Mouse (Mus musculus): Measurements from ENCODE around the gene Agap3. TPM values are rescaled to one million over a fixed set of nuclear protein-coding genes. Genes with fewer than 3 reads are reported as not detected.

The Agap3 gene
- polyA plus RNA-seq, 1 experiment from 2014 or later = 45.1 TPM

DNA sequence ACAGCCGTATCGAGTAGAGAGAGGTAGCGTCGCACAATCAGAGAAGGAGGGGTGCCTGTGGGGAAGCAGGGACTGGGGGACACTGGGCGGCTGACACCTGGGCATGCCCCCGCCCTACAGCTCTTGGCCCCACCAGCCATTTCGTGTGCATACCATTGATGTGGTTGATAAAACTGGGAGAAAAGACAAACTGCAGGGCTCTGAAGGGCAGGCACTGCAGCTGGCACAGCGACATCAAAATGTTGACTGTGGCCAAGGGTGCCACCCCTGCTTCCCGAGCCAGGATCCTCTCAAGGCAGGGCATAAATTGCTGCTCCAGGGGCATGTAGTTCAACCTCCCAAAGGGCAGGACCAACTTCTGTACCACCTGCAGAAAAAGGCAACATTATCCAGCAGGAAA lies 9.9 kb upstream of the Agap3 start:
- DNase-seq (ENCODE audit: low spot score) = no peak
- Histone ChIP-seq H3K27ac (replicated peaks; ENCODE audit: low read depth, low read length) (no peak overlapping the region), H3K4me3 (ENCODE audit: low read depth, low read length) (no peak overlapping the region), H3K9ac (replicated peaks; ENCODE audit: low read length) (no peak overlapping the region), H3K27me3 (ENCODE audit: control insufficient read depth, insufficient read depth, low read length) (no peaks in the 10 kb centered on the region), H3K4me1 (ENCODE audit: control insufficient read depth, insufficient read depth, low read length) (peaks cover 4% of the 10 kb centered on the region), H3K36me3 (replicated peaks; ENCODE audit: control insufficient read depth, insufficient read depth, low read depth, low read length) (peaks cover 8% of the 10 kb centered on the region), H3K4me2 (ENCODE audit: low read depth, low read length) (no peak overlapping the region), H3K9me3 (replicated peaks; ENCODE audit: control insufficient read depth, low read length) (no peaks in the 10 kb centered on the region)
- no peak for ATAC-seq (replicated peaks; ENCODE audit: insufficient number of reproducible peaks, low FRiP score, low TSS enrichment, low read depth)
- 91% methylated on average over 9 of the region's 9 CpGs for WGBS

DNA sequence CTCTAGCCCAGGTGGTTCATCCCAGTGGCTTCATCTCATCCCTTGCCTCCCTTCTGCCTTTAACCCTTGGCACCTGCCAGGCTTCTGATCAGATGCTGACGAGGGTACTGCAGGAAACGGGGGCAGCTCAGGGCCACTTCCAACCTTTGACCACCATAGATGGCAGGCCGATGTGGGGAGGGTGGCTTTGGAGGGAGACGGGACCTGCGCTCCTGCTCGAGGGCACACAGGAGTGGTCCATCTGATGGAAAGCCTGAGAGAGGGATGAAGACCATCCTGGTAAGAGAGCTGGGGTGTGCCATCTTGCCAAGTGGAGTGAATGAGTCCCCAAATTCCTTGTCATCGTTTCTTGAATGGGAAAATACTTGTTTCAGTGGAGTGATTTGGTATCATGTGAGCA lies 8.8 kb upstream of the Agap3 start:
- H3K4me1 ChIP-seq (ENCODE audit: control insufficient read depth, insufficient read depth, low read length) = peaks cover 4% of the 10 kb centered on the region
- H3K36me3 ChIP-seq (replicated peaks; ENCODE audit: control insufficient read depth, insufficient read depth, low read depth, low read length) = peaks cover 8% of the 10 kb centered on the region
- 92% methylated on average over 7 of the region's 7 CpGs for WGBS
- H3K4me3 ChIP-seq (ENCODE audit: low read depth, low read length) = no peak overlapping the region
- ATAC-seq (replicated peaks; ENCODE audit: insufficient number of reproducible peaks, low FRiP score, low TSS enrichment, low read depth) = no peak
- no peak for DNase-seq (ENCODE audit: low spot score)
- no peak overlapping the region for H3K27ac ChIP-seq (replicated peaks; ENCODE audit: low read depth, low read length)
- H3K4me2 ChIP-seq (ENCODE audit: low read depth, low read length) = no peak overlapping the region
- H3K9ac ChIP-seq (replicated peaks; ENCODE audit: low read length) = no peak overlapping the region
- H3K9me3 ChIP-seq (replicated peaks; ENCODE audit: control insufficient read depth, low read length) = no peaks in the 10 kb centered on the region
- H3K27me3 ChIP-seq (ENCODE audit: control insufficient read depth, insufficient read depth, low read length) = no peaks in the 10 kb centered on the region

DNA sequence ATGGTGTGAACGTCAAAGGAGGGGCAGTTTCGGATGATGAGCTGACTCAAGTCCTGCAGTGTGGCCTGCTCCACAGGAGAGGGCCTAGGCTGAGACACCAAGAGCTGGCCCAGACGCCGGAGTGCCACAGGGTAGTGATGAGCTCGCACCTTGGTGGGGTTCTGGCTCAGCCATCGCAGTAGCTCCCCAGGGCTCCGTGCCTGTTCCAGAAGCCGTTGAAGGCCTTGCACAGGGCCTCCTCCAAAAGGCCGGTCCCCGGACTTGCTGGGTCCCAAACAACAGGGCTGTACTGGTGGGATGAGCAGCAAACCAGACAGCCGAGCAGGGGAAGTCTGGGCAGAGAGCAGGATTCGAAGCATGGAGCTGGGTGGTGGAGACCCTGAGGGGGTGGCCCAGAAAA lies 8.1 kb upstream of the Agap3 start:
- H3K9me3 ChIP-seq (replicated peaks; ENCODE audit: control insufficient read depth, low read length) = no peaks in the 10 kb centered on the region
- 82% methylated on average over 12 of the region's 12 CpGs for WGBS
- H3K4me3 ChIP-seq (ENCODE audit: low read depth, low read length) = peak overlapping the region; percentile 96
- H3K4me1 ChIP-seq (ENCODE audit: control insufficient read depth, insufficient read depth, low read length) = peaks cover 4% of the 10 kb centered on the region
- H3K27ac ChIP-seq (replicated peaks; ENCODE audit: low read depth, low read length) = no peak overlapping the region
- H3K36me3 ChIP-seq (replicated peaks; ENCODE audit: control insufficient read depth, insufficient read depth, low read depth, low read length) = peaks cover 8% of the 10 kb centered on the region
- no peaks in the 10 kb centered on the region for H3K27me3 ChIP-seq (ENCODE audit: control insufficient read depth, insufficient read depth, low read length)
- peak overlapping the region; percentile 92 for H3K4me2 ChIP-seq (ENCODE audit: low read depth, low read length)
- no peak for DNase-seq (ENCODE audit: low spot score)
- peak overlapping the region; percentile 95 for H3K9ac ChIP-seq (replicated peaks; ENCODE audit: low read length)
- ATAC-seq (replicated peaks; ENCODE audit: insufficient number of reproducible peaks, low FRiP score, low TSS enrichment, low read depth) = no peak

DNA sequence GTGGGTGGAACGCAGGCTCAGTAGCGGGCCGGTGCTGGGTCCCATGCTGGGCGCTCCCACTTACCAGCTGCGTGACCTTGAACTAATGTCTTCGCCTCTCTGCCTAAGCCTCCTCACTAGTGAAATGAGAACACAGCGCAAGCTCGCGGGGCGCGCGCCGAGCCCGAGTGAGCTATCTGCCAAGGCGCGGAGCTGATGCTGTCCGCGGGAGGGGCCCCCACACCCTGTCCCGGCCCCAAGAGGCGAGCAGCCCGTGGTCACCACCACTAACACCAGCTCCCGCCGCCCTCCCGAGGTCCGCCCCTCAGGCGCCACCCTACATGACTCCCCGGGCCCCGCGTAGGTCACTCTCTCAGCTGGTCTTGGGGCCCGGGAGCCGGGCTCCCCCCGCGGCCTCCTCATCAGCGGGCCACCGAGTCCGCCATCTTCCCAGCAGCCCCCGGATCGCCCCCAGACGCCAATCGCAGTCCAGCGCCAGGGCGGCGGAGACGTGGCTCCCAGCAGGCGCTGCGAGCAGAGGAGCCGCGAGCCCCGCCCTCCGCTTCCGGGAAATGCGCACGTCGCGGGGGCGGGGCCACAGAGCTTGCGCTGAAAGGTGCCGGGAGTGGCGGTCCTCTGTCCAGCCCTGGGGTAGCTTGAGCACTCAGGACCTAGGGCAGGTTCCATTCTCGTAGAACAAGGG lies 7.1 kb upstream of the Agap3 start, which contains the start of gene Fastk:
Gene Fastk (minus strand): TSS at position 542 of the 682 bp plus-strand sequence.
- under 1% methylated on average over 54 of the region's 60 CpGs for WGBS
- Histone ChIP-seq H3K27me3 (ENCODE audit: control insufficient read depth, insufficient read depth, low read length) (no peaks in the 10 kb centered on the region), H3K36me3 (replicated peaks; ENCODE audit: control insufficient read depth, insufficient read depth, low read depth, low read length) (peaks cover 5% of the 10 kb centered on the region), H3K4me2 (ENCODE audit: low read depth, low read length) (peak within 1 kb of the TSS; percentile 92), H3K27ac (replicated peaks; ENCODE audit: low read depth, low read length) (peak within 1 kb of the TSS; percentile 81), H3K9ac (replicated peaks; ENCODE audit: low read length) (peak within 1 kb of the TSS; percentile 95), H3K4me3 (ENCODE audit: low read depth, low read length) (peak within 1 kb of the TSS; percentile 96), H3K4me1 (ENCODE audit: control insufficient read depth, insufficient read depth, low read length) (peaks cover 4% of the 10 kb centered on the region), H3K9me3 (replicated peaks; ENCODE audit: control insufficient read depth, low read length) (no peaks in the 10 kb centered on the region)
- DNase-seq (ENCODE audit: low spot score) = peak; percentile 97
- peak; percentile 72 for ATAC-seq (replicated peaks; ENCODE audit: insufficient number of reproducible peaks, low FRiP score, low TSS enrichment, low read depth)

DNA sequence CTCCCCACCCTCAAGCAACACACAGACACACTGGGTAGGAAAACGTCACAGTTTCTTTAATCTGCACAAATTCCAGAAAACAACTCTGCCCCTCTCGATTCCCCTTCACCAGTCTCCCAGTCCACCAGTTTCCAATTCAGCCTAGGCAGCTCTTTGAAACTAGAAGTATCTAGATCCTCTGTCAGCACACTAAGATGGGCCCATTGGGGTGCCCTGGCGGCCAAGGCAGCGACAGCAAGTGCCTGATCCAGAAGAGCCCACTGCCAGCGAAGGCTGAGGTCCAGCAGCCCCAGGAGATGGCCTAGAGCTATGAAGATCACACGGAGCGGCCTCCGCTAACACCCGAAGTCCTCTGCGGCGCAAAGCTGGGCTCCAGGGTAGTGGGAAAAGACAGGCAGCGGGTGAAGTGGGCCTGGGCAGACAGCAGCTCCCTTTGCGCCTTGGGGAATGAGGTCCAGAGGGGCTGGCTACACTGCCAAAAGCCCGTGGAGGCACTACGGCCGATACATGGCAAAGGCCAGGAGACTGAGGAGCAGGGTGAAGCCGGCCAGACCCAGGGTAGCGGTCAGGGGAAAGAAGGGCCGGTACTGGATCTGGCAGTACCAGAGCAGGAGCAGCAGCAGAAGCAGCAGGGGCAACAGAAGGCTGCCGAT lies 6.4 kb upstream of the Agap3 start:
- H3K9me3 ChIP-seq (replicated peaks; ENCODE audit: control insufficient read depth, low read length) = no peaks in the 10 kb centered on the region
- H3K4me2 ChIP-seq (ENCODE audit: low read depth, low read length) = peak overlapping the region; percentile 92
- no peaks in the 10 kb centered on the region for H3K27me3 ChIP-seq (ENCODE audit: control insufficient read depth, insufficient read depth, low read length)
- H3K36me3 ChIP-seq (replicated peaks; ENCODE audit: control insufficient read depth, insufficient read depth, low read depth, low read length) = peaks cover 5% of the 10 kb centered on the region
- peak overlapping the region; percentile 96 for H3K4me3 ChIP-seq (ENCODE audit: low read depth, low read length)
- peaks cover 4% of the 10 kb centered on the region for H3K4me1 ChIP-seq (ENCODE audit: control insufficient read depth, insufficient read depth, low read length)
- H3K27ac ChIP-seq (replicated peaks; ENCODE audit: low read depth, low read length) = no peak overlapping the region
- 0 out of 2 replicates have a peak, but pooled peaks have one; percentile 0 for ATAC-seq (replicated peaks; ENCODE audit: insufficient number of reproducible peaks, low FRiP score, low TSS enrichment, low read depth)
- 51% methylated on average over 20 of the region's 20 CpGs for WGBS
- no peak for DNase-seq (ENCODE audit: low spot score)
- H3K9ac ChIP-seq (replicated peaks; ENCODE audit: low read length) = peak overlapping the region; percentile 95

DNA sequence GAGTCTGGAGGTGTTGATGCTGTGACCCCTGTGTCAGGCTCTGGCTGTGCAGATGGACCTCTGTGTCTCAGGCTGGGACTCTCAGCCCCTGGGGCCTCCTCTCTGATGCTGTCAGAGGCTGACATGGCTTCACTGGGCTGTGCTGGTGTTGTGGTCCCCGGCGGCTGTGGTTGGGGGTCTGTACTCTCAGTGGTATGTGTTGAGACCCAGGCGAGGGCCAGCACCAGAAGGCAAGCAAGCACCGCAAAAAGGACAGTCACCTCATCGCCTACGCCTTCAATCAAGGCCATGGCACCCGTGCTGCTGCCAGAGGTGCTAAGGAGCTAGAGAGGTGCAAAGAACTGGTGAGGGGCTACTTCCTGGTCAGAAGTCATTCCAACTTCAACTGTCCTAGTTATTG lies 5.3 kb upstream of the Agap3 start:
- no peak overlapping the region for H3K9ac ChIP-seq (replicated peaks; ENCODE audit: low read length)
- no peaks in the 10 kb centered on the region for H3K27me3 ChIP-seq (ENCODE audit: control insufficient read depth, insufficient read depth, low read length)
- peak overlapping the region; percentile 10 for H3K4me2 ChIP-seq (ENCODE audit: low read depth, low read length)
- H3K9me3 ChIP-seq (replicated peaks; ENCODE audit: control insufficient read depth, low read length) = no peaks in the 10 kb centered on the region
- H3K36me3 ChIP-seq (replicated peaks; ENCODE audit: control insufficient read depth, insufficient read depth, low read depth, low read length) = no peaks in the 10 kb centered on the region; the same call in 1 of the 2 replicates
- no peak overlapping the region for H3K27ac ChIP-seq (replicated peaks; ENCODE audit: low read depth, low read length)
- DNase-seq (ENCODE audit: low spot score) (no peak), ATAC-seq (replicated peaks; ENCODE audit: insufficient number of reproducible peaks, low FRiP score, low TSS enrichment, low read depth) (no peak)
- H3K4me3 ChIP-seq (ENCODE audit: low read depth, low read length) = no peak overlapping the region
- WGBS = 90% methylated on average over 7 of the region's 7 CpGs
- peaks cover 7% of the 10 kb centered on the region for H3K4me1 ChIP-seq (ENCODE audit: control insufficient read depth, insufficient read depth, low read length)

DNA sequence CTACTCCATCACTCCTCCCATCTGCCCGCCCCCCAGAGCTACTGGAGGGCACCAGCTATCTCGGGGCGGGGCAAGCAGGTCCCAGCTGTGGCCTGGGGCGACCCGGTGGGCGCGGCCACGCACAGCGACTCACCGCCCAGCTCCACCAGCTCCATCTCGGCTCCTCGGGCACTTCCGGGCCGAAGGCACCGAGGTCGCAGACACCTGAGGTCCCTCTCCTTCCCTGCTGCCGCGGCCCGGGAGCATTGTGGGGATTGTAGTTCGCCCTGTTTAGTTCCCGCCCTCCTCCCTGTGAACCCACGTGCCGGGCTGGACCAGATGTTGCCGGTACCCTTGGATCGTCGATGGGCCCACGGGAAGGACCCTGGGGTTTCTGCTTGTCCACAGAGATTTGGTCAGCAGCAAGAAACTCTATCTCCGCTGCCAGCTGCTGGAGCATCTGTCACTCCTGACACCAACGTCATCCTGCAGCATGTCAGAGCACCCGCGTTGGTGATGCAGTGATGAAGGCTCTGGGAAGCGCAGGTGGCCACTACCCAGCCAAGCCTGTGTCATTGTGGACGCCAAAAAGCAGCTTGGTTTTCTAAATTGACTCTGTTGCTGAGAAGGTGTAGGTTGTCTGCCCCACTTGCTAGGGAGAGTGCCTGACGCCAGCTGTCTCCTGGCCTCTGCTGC lies 4.2 kb upstream of the Agap3 start, which contains the start of gene Tmub1:
Gene Tmub1 (minus strand): TSS at position 231 of the 675 bp plus-strand sequence.
- no peaks in the 10 kb centered on the region for H3K27me3 ChIP-seq (ENCODE audit: control insufficient read depth, insufficient read depth, low read length)
- peak within 1 kb of the TSS; percentile 67 for H3K4me2 ChIP-seq (ENCODE audit: low read depth, low read length)
- H3K27ac ChIP-seq (replicated peaks; ENCODE audit: low read depth, low read length) = 0 out of 2 replicates have a peak within 1 kb of the TSS, but pooled peaks have one; percentile 1
- WGBS = 2% methylated on average over 34 of the region's 34 CpGs
- ATAC-seq (replicated peaks; ENCODE audit: insufficient number of reproducible peaks, low FRiP score, low TSS enrichment, low read depth) (peak; percentile 47), DNase-seq (ENCODE audit: low spot score) (peak; percentile 84)
- no peaks in the 10 kb centered on the region for H3K36me3 ChIP-seq (replicated peaks; ENCODE audit: control insufficient read depth, insufficient read depth, low read depth, low read length)
- H3K9ac ChIP-seq (replicated peaks; ENCODE audit: low read length) = peak within 1 kb of the TSS; percentile 54
- no peaks in the 10 kb centered on the region for H3K9me3 ChIP-seq (replicated peaks; ENCODE audit: control insufficient read depth, low read length)
- peaks cover 7% of the 10 kb centered on the region for H3K4me1 ChIP-seq (ENCODE audit: control insufficient read depth, insufficient read depth, low read length)
- H3K4me3 ChIP-seq (ENCODE audit: low read depth, low read length) = peak within 1 kb of the TSS; percentile 58
